Mouse (Mus musculus): ENCODE measurements around the gene Tmem181a. TPM values are rescaled to one million over a fixed set of nuclear protein-coding genes. Genes with fewer than 3 reads are reported as not detected.
"Not testable (repeated sequence)": the region's sequence is repeated elsewhere in the genome, so short reads cannot be mapped to it uniquely, and the experiment has no call there.

The Tmem181a gene
- polyA plus RNA-seq, 2 experiments: 21.1 to 23.9 TPM

- ATAC-seq (ENCODE audit: low FRiP score, low read depth); H3K27me3 ChIP-seq (ENCODE audit: control insufficient read depth, insufficient read depth, low read length): not testable (repeated sequence)
- 84% methylated on average over 5 of the region's 5 CpGs for WGBS
Measured at GRCm38 (mm10) chr17:6286169-6286568, 29.5 kb downstream of the Tmem181a start.

GRCm38 (mm10) chr17:6289045-6289444 is 32.4 kb downstream of the Tmem181a start:
- not testable (repeated sequence) for H3K9ac ChIP-seq (ENCODE audit: low read depth, low read length, severe bottlenecking); H3K9me3 ChIP-seq (ENCODE audit: control insufficient read depth, low read length); DNase-seq (ENCODE audit: low spot score); H3K4me1 ChIP-seq (ENCODE audit: control insufficient read depth, insufficient read depth, low read length); H3K36me3 ChIP-seq (ENCODE audit: control insufficient read depth, insufficient read depth, low read length); ATAC-seq (ENCODE audit: low FRiP score, low read depth); H3K4me3 ChIP-seq (replicated peaks; ENCODE audit: low read length); H3K4me2 ChIP-seq (replicated peaks; ENCODE audit: low read depth, low read length, severe bottlenecking); H3K27me3 ChIP-seq (ENCODE audit: control insufficient read depth, insufficient read depth, low read length); H3K27ac ChIP-seq (replicated peaks; ENCODE audit: low read depth, low read length)
- 95% methylated on average over 10 of the region's 12 CpGs for WGBS

More at GRCm38 (mm10) chr17:6286169-6286568, 29.5 kb downstream of the Tmem181a start:
- H3K36me3 ChIP-seq (ENCODE audit: control insufficient read depth, insufficient read depth, low read length); H3K9me3 ChIP-seq (ENCODE audit: control insufficient read depth, low read length); H3K4me2 ChIP-seq (replicated peaks; ENCODE audit: low read depth, low read length, severe bottlenecking); H3K9ac ChIP-seq (ENCODE audit: low read depth, low read length, severe bottlenecking); H3K4me3 ChIP-seq (replicated peaks; ENCODE audit: low read length); DNase-seq (ENCODE audit: low spot score); H3K4me1 ChIP-seq (ENCODE audit: control insufficient read depth, insufficient read depth, low read length); H3K27ac ChIP-seq (replicated peaks; ENCODE audit: low read depth, low read length): not testable (repeated sequence)

- not testable (repeated sequence) for H3K9ac ChIP-seq (ENCODE audit: low read depth, low read length, severe bottlenecking); H3K27ac ChIP-seq (replicated peaks; ENCODE audit: low read depth, low read length); H3K4me2 ChIP-seq (replicated peaks; ENCODE audit: low read depth, low read length, severe bottlenecking); H3K4me1 ChIP-seq (ENCODE audit: control insufficient read depth, insufficient read depth, low read length); H3K27me3 ChIP-seq (ENCODE audit: control insufficient read depth, insufficient read depth, low read length); H3K36me3 ChIP-seq (ENCODE audit: control insufficient read depth, insufficient read depth, low read length); H3K4me3 ChIP-seq (replicated peaks; ENCODE audit: low read length); H3K9me3 ChIP-seq (ENCODE audit: control insufficient read depth, low read length); DNase-seq (ENCODE audit: low spot score)
- ATAC-seq (ENCODE audit: low FRiP score, low read depth): 0 out of 2 replicates have a peak, but pooled peaks have one; percentile 32
- no CpG with 5 or more reads among the region's 5 CpGs for WGBS
Measured at GRCm38 (mm10) chr17:6293882-6294281, 37.2 kb downstream of the Tmem181a start.

GRCm38 (mm10) chr17:6297060-6297795 is 40.6 kb downstream of the Tmem181a start:
- H3K4me3 ChIP-seq (replicated peaks; ENCODE audit: low read length); ATAC-seq (ENCODE audit: low FRiP score, low read depth); H3K36me3 ChIP-seq (ENCODE audit: control insufficient read depth, insufficient read depth, low read length); H3K9ac ChIP-seq (ENCODE audit: low read depth, low read length, severe bottlenecking); H3K9me3 ChIP-seq (ENCODE audit: control insufficient read depth, low read length); H3K4me1 ChIP-seq (ENCODE audit: control insufficient read depth, insufficient read depth, low read length); H3K27me3 ChIP-seq (ENCODE audit: control insufficient read depth, insufficient read depth, low read length); H3K4me2 ChIP-seq (replicated peaks; ENCODE audit: low read depth, low read length, severe bottlenecking); DNase-seq (ENCODE audit: low spot score); H3K27ac ChIP-seq (replicated peaks; ENCODE audit: low read depth, low read length): not testable (repeated sequence)
- WGBS: 93% methylated on average over 9 of the region's 15 CpGs

- ATAC-seq (ENCODE audit: low FRiP score, low read depth); H3K4me1 ChIP-seq (ENCODE audit: control insufficient read depth, insufficient read depth, low read length); H3K36me3 ChIP-seq (ENCODE audit: control insufficient read depth, insufficient read depth, low read length); H3K27ac ChIP-seq (replicated peaks; ENCODE audit: low read depth, low read length); H3K4me2 ChIP-seq (replicated peaks; ENCODE audit: low read depth, low read length, severe bottlenecking); H3K9ac ChIP-seq (ENCODE audit: low read depth, low read length, severe bottlenecking); H3K27me3 ChIP-seq (ENCODE audit: control insufficient read depth, insufficient read depth, low read length); H3K9me3 ChIP-seq (ENCODE audit: control insufficient read depth, low read length); DNase-seq (ENCODE audit: low spot score); H3K4me3 ChIP-seq (replicated peaks; ENCODE audit: low read length): not testable (repeated sequence)
- 58% methylated on average over 3 of the region's 12 CpGs for WGBS
Measured at GRCm38 (mm10) chr17:6300190-6300863, 43.7 kb downstream of the Tmem181a start.

- 90% methylated on average over 4 of the region's 6 CpGs for WGBS
- not testable (repeated sequence) for DNase-seq (ENCODE audit: low spot score); H3K4me3 ChIP-seq (replicated peaks; ENCODE audit: low read length); H3K4me1 ChIP-seq (ENCODE audit: control insufficient read depth, insufficient read depth, low read length); H3K27ac ChIP-seq (replicated peaks; ENCODE audit: low read depth, low read length); H3K36me3 ChIP-seq (ENCODE audit: control insufficient read depth, insufficient read depth, low read length); H3K27me3 ChIP-seq (ENCODE audit: control insufficient read depth, insufficient read depth, low read length); H3K9me3 ChIP-seq (ENCODE audit: control insufficient read depth, low read length); ATAC-seq (ENCODE audit: low FRiP score, low read depth); H3K4me2 ChIP-seq (replicated peaks; ENCODE audit: low read depth, low read length, severe bottlenecking); H3K9ac ChIP-seq (ENCODE audit: low read depth, low read length, severe bottlenecking)
Measured at GRCm38 (mm10) chr17:6304891-6305290, 48.2 kb downstream of the Tmem181a start.

GRCm38 (mm10) chr17:6305656-6306270 is 49.1 kb downstream of the Tmem181a start:
- H3K27ac ChIP-seq (replicated peaks; ENCODE audit: low read depth, low read length); H3K36me3 ChIP-seq (ENCODE audit: control insufficient read depth, insufficient read depth, low read length); ATAC-seq (ENCODE audit: low FRiP score, low read depth); H3K9ac ChIP-seq (ENCODE audit: low read depth, low read length, severe bottlenecking); DNase-seq (ENCODE audit: low spot score); H3K27me3 ChIP-seq (ENCODE audit: control insufficient read depth, insufficient read depth, low read length); H3K4me2 ChIP-seq (replicated peaks; ENCODE audit: low read depth, low read length, severe bottlenecking); H3K4me1 ChIP-seq (ENCODE audit: control insufficient read depth, insufficient read depth, low read length); H3K4me3 ChIP-seq (replicated peaks; ENCODE audit: low read length); H3K9me3 ChIP-seq (ENCODE audit: control insufficient read depth, low read length): not testable (repeated sequence)
- 97% methylated on average over 10 of the region's 12 CpGs for WGBS

- H3K27me3 ChIP-seq (ENCODE audit: control insufficient read depth, insufficient read depth, low read length): not testable (repeated sequence)
- WGBS: 92% methylated on average over 9 of the region's 13 CpGs
Measured at GRCm38 (mm10) chr17:6306503-6306902, 49.8 kb downstream of the Tmem181a start.

More at GRCm38 (mm10) chr17:6306503-6306902, 49.8 kb downstream of the Tmem181a start:
- H3K9ac ChIP-seq (ENCODE audit: low read depth, low read length, severe bottlenecking); H3K9me3 ChIP-seq (ENCODE audit: control insufficient read depth, low read length); H3K4me1 ChIP-seq (ENCODE audit: control insufficient read depth, insufficient read depth, low read length); H3K4me3 ChIP-seq (replicated peaks; ENCODE audit: low read length); ATAC-seq (ENCODE audit: low FRiP score, low read depth); DNase-seq (ENCODE audit: low spot score); H3K27ac ChIP-seq (replicated peaks; ENCODE audit: low read depth, low read length); H3K36me3 ChIP-seq (ENCODE audit: control insufficient read depth, insufficient read depth, low read length); H3K4me2 ChIP-seq (replicated peaks; ENCODE audit: low read depth, low read length, severe bottlenecking): not testable (repeated sequence)
